Mouse (Mus musculus) kidney, postnatal 36 days (tissue): ENCODE data around the gene Slc13a4.

ENCODE experiments used
- DNase-seq, 2 experiments: peaks; one replicate each; pipeline ENCODE4 v3.0.0; 2021 to 2022; ENCODE audit warnings: mixed read lengths in 2 of 2

Slc13a4 gene

DNA sequence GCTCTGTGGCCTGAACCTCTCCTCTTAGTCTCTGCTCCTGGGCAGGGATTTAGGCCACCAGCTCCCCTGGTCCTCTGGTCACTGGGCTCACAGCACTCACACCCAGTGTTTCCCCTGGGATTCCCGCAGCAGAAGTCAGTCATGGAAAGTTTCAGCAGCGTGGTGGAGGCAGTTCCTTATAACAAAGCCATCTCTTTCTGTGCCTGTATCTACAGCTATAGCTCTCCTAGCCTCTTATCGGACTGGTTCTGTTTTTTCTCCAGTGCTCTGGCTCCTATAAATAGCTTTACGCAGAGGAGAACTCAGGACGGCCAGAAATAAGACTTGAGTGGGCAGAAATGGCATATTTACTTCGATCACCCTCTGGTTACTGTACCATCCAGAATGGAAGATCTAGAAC lies 9.6 kb downstream of the Slc13a4 start:
- no peak for DNase-seq

DNA sequence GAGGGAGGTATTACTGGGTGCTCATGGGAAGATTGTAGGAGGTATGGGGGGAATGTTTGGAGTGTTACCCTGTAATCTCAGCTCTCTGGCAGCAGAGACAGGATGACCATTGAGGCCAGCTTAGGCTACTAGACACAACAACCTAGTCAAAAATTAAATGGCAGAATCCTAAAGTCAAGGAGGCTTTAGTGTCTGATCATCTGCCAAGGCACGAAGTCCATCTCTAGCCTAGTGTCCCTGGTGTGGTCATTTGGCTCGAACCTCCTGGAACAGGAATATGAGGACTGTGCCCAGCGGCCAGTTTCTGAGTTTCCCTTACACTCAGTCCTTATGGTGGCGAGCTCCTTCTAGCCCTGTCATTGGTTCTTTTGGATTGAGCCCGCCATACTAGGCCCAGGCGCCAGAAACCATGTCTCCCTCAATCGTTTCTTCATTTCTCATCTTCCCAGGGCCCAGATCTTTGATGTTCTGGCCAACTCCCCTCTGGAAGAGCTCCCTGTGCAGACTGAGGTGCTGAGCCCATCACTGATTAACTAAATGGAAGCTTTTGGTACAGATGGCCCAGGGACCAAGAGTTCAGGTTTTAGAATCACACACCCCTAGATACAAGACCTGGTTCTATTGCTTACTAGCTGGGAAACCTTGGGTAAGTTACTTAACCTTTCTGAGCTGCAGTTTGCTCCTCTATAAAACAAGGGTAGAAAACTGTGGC lies 10.3 kb downstream of the Slc13a4 start:
- DNase-seq: peak; percentile 77 to 82

DNA sequence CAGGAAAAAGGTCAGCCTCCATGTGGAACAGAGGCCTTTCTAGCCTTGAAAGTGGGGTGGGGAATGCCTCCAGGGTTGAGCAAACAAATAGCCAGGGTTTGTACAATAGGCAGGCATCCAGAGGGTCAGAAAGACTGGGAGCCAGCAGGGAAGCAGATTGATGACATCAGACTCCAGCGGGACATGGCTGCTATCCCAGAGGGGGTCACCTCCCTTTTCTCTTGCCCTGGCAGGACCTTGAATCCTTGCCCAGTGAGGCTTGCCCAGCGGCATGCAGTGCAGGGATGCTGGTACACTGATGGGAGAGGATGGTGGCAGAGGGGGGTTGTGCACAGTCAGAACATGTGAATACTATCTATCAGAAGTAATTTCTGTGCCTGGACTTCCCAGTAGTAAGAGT lies 10.9 kb downstream of the Slc13a4 start:
- DNase-seq: peak; percentile 76 to 77

DNA sequence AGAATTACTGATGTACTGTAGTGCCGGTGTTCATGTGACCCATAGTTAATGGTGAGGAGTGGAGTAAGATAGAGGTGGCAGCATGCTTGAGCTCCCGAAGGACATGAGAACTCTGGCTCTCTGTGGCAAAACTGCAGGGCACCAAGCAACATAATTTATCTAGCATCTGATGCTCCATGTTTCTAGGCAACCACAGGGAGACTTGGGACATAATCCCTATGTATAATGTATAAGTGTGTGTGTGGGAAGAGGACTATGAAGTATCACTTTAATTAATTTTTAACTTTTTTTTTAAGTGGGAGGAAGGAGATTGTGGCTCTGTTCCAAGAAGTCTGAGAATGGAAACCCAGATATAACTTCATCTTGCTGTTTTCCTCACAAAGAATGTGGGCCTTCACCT lies 13.0 kb downstream of the Slc13a4 start:
- no peak for DNase-seq

DNA sequence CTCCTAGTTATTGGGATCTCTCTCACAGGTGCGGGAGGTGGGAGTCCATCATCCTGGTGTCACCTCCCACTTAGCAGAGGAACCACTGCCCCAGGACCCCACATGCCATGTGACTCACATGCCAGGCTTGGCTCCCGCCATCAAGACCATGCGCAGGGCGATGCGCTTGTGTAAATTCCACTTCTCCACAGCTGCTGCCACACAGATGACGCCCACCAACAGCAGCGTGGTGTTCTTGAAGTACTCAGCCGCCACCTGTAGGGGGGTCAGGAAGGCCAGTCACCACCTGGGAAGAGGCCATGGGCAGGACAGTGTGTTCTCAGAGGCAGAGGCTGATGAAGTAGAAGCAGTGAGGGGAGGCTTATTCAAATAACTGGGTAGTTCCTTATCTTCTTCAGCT lies 18.3 kb downstream of the Slc13a4 start:
- no peak for DNase-seq

DNA sequence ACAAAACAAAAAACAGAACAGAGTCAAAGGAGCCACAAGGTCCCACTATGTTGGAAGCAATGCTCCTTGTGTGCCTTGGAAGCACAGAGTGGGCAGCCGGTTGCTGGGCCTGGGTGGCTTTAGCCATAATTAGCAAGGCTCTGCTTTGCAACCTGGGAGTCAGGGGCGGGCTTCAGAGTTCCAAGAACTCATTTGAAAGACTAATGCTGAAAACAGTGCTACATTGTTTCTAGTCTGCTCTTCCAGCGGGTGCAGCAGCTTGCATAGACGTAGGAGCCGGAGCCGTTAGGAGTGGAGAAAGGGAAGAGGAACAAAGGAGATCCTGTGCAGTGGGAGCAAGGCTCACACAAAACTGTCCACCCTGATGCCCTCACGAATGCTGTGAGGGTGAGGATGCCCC lies 19.0 kb downstream of the Slc13a4 start:
- no peak for DNase-seq

DNA sequence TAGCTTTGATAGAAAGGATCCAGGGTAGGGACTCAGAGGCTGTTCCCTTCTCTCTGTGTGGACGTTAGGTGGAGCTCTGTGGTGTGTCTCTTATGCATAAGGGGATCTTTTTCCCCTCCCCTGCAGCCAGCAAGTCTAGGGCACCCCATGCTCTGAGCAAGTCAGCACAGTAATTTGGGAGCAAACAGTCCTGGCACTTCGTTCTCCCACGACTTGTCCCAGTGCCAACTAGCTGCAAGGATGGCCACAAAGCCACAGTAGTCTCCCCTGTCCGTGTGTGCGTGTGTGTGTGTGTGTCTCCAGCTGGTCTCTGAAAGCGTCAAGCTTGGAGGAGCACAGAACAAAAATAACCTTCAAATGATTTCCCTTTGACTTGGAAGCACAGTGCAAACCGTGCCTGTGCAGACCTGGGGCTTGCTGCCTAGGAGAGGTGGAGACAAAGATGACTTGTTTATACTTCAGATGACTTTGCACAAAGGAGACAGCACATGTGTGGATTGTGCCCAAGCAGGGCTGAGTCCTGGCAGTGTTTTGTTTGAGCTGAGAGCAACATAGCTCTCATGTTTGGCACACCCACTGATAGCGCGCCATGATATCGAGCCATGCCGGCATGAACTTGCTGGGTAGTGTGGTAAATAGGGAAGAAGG lies 19.7 kb downstream of the Slc13a4 start:
- peak; percentile 73 to 83 for DNase-seq

DNA sequence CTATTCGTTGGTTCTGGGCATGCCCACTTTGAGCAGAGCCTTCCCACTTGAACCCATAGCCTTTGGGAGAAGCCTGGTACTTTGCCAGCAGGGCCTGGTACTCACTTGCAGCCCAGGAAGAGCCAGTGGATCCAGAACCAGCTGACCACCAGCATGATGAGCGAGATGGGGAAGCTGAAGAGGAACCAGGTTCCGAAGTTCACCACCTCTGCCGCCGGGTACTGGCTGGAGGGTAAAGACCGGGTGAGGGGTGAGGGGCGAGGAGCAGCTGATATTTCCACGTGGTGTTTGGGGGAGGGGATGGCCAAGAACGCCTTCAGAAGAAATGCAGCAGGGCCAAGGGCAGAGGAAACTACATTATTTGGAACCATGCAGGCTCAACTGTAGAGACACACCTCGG lies 28.6 kb downstream of the Slc13a4 start:
- peak; percentile 84 for DNase-seq

DNA sequence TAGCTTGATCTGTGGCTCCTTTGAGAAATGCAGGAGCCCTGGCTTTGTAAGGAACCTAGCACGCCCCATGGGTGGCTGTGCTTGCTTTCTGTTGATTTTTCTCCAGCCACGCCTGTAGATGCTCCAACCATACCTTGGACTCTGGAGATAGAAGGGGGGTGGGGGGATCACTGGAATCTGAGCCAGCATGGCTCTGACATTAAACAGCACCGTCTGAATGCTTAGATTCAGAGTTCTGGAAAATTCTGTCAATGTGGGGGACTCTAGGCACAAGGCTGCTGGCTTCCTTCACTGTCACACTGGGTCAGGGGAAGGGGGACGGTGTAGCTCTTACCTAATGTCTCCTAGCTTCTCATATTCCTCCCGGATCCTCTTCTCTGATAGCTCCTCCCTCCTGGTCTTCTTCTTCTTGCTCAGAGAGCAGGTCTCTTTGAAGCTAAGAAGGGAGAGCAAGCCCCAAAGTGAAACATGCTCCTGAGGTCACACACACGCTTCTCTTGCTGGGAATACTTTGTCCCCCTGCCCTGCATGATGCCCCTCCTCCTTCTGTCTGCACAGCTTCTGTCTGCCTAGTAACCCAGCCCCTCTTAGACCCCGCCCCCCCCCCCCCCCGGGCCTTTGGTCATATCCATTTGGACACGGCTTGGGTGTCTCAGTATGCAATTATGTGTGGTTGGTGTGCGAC lies 29.9 kb downstream of the Slc13a4 start:
- DNase-seq: no peak

DNA sequence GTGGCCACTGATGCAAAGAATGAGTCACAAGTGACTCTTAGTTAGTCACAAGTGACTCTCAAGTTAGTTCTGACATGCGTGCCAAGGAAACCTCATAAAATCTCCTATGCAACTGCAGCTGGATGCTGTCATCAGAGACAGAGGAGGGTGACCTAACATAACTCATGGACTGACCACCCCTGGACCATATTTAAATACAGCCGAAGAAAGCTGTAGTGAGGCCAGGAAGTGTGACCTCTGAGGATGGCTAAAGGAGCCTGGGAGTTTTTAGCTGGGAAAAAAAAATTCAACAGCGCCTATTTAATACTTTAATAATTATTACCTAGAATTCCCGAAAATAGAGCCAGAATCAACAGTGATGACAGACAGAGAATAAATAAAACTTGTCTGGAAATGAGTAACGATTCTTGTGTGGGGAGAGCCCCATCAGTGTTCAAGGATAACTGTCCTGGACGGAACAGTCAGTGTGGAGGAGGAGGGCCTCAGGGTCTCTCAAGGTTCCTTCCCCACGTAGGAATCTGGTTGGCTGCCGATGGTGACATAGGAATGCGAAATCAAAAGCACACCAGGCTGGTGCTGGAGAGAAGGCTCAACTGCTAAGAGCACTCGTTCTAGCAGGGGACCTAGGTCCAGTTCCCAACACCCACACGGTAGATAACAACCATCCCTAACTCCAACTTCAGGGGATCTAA lies 34.4 kb downstream of the Slc13a4 start:
- peak; percentile 38 to 60 for DNase-seq

DNA sequence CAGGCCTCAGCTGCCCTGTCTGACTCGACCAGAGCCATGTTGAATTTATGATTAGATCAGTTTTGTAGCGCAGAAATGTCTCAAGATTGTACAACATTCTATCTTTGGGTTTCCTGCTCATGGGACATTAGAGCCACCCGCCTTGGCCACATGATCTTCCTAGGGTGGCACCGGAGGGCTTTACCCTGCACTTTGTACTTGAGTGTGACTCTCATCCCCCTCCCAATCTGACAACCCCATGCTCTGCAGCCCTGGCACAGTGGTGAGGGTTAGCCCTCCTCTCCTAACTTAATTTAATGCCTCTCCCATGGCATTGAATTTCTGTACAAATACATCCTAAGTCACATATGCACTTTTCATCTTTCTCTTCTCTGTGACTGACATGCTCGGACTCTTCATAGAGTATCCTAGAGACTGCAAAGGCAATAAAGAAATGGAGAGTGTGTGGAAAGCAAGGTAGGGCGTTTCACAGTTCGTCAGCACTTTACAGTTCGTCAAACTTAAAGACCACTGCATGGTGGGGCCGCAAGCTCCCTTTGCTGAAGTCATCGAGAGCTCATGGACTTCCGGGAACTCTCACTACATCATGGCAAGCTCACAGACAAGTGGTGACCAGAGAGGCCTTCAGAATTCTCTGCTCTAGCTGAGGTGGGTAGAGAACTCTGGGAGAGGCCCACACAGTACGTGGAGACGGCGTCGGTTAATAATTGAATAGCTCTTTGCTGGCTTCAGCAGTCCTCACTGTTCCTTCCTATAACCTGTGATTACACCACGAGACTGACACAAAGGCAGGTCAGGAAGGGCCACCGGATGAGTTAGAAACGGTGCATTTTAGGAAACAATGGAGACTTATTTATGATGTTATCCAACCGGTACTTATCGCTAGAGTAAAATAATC lies 35.8 kb downstream of the Slc13a4 start:
- peak; percentile 69 to 74 for DNase-seq

DNA sequence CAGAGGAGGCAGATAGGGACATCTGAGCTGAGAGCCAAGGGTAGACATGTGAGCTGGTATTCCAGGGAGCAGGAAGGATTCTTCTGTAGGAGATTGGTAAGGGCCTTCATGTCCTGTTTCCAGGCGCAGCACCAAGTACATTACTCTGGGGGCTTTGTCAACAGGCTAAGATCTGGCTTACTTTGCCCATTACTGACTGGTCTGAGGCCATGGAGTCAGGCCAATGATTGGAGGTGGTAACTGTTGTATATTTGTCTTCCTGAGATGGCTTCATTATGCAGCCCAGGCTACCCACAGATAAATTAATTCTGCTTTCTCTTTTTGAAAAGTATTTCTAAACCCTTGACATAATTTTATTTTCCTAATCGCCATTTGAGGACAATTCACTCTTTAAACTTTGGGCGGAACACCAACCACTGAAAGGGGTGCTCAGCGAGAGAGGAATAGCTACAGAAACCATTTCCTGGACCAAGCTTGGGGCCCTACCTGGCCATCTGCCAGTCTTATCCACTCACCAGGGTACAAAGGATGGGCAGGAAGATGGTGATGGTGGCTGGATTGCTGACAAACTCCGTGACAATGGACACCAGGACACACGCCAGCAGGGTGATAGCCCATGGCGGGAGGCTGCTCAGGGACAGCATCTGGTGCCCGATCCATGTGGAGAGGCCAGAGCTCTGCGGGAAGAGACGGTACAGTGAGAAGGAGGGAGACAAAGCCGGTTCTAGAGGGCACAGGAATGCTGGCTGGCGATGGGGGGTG lies 36.7 kb downstream of the Slc13a4 start:
- DNase-seq: no peak

DNA sequence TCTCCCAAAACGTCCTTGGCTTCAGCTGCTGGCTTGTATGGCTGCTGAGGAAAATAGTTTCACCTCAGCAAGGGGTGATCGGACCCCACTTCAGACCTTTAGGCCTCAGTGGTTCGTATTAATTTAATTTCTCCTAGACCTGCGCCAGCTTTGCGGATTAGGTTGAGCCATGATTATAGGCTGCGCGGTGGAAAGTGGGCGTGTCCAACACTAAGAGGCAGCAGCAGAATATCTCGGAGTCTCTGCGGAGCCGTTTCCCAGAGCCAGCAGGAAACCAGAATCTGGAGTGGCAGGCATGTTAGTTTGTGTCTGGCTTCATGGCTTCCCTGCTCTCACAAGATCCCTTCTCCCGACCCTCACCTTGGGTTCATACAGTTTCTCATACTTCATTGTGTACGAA lies 38.3 kb downstream of the Slc13a4 start:
- DNase-seq: no peak

DNA sequence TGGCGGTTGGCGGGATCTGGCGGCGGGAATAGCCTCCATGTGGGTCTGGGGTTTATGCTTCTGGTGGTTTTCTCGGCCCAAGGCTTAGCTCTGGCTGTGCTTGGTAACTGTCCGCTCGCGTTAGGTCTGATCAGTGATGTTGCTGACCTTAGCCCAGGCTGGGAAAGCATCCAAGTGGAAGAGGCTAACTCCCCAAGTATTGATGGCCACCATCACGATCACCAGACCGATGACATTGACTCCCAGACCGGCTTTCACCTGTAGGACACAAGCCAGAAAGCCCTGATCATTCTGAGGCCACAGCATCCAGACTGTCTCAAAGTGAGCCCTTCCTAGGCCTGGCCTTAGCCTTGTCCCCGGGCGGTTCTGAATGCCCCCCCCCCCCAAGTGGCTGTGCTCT lies 39.2 kb downstream of the Slc13a4 start:
- DNase-seq: no peak

DNA sequence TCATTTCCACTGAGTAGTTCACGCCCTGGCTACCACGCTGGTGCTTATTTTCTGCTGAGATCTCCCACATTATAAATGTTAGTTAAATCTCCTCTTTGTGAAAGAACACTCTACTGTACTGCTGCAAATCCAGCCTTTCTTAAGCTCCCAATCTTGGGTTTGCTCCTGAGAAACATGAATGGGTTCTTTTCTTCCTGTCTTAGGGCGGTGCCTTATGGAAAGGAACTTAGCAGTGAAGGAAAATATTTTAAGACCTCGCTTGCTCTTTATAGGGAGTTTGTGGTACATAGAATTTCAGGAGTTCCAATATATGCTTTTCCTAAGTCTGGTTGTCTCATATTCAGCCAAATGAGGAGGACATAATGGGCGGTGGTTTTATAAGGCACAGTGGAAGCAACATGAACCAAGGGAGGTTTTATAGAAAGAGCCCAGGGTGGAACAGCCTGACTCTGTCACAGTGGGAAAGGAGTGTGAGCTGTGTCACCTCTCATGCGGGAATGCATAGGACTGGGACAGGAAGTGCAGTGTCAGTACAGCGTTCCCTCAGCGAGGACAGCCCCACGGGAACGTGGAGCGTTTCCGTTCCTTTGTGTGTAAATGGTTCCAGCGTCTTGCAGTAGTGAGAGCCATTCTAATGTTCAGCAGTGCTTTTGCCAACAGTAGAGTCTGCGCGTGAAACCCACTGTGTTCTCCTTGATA lies 42.2 kb downstream of the Slc13a4 start:
- no peak for DNase-seq

DNA sequence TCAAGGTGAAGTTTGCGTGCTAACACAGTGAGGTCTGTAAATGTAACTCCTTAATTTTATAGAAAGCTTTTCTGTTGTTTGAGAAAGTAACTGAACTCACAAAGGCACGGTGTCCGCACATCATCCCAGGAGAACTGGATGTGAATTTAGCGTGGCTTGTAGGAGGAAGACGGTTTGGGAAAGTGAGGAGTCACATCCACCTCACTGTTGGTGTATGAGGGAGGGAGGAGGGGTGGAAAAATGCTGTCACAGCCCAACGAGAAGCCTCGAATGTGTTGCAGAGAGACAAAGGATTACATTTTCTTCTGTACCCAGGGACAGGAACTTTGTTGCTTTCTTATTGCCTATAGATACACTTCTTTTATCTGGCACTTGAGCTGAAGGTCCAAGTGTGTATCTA lies 47.4 kb downstream of the Slc13a4 start:
- no peak for DNase-seq

DNA sequence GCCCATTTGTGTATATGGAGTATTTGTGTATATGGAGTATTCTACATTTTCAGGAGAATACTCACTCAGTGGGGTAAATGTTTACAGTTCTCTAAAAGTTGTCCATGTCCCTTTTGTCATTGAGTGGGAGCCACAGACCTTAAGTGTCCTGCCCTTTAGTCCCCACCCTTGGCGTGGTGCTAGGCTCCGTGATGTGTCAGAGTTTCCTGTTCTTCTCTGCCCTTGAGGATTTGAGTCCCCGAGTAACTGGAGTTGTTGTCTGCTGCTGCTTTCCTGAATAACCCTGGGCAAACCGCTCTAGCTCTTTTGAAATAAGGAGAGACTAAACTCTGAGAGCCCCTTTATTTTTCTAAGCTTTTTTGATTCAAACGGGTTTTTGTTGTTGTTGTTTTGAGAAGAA lies 48.4 kb downstream of the Slc13a4 start:
- no peak for DNase-seq

DNA sequence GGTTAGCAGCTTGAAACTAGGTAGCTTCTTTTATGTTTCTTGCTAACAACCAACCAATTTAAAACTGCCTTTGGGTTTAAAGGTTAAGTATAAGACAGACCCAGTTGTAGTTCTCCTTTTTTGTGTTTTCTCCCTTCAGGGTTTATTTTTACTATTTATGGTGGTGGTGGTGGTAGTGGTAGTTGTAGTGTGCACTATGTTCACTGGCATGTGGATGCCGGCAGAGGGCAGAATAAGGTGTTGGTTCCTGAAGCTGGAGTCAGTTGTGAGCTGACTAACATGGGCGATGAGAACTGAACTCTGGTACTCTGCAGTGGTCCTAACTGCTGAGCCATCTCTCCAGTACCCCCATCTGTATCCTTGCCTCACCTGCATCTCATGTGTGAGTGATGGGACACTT lies 49.0 kb downstream of the Slc13a4 start:
- no peak for DNase-seq

DNA sequence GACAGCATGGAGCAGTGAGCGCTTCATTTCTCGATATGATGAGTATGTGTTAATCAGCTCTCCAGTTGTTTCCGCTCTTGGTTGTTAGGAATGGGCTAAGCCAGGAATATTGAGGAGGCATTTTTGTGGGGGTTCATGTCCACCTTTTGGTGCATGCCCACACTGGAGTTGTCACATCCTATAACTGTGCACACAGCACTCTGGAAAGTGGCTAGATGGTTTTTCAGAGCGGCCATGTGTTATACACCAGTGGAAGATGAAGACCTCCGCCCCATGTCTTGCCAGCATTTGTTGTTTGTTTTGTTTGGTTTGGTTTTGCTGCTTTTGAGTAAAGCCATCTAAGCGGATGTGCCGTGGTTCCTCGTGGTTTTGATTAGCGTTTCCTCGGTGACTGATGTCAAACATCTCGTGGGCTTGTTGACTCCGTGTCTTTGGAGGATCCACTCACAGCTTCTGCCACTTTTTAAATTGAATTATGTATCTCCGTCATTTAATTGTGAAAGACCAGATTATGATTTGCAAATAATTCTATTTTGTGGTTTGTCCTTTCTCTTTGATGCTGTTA lies 50.2 kb downstream of the Slc13a4 start:
- no peak for DNase-seq

DNA sequence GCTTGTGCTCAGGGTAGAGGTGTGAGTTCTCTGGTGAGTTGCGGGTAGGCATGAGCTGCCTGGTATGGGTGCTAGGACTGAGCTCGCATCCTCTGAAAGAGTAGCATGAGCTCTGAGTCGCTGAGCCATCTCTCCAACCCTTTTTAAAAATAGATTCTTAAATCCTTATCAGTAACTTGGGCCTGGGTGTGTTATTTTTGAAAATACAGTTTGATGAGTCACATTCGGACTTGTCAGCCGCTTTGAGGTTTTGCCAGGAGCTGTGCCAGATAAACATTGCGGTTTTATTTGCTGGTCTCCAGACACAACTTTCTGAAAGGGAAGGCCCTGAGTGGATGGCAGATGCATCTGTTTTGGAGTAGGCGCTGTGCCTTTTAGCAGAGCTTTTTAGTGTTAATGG lies 51.2 kb downstream of the Slc13a4 start:
- DNase-seq: peak; percentile 53 to 54

DNA sequence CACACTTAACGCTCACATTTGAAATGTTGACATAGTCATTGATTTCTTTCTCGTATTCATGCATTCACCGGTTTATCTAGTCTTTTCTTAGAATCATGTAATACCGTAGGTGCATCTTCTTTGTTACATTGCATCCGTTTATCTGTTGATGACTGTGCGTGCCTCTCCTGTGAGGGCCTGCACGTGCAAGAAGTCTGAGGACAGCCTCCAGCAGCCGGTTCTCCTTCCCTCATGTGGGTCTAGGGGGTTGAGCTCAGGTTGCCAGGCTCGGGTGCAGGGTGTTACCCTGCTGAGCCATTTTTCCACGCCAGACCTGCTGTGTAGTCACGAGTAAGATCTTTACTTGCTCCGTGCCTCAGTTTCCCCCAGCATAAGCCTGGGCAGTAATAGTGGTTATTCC lies 52.9 kb downstream of the Slc13a4 start:
- no peak for DNase-seq
